Mouse (Mus musculus): ENCODE data around the gene Ccdc38.

Ccdc38 gene

GRCm38 (mm10) chr10:93540431-93541210 lies at the start of gene Ccdc38:
Gene Ccdc38, plus strand, starts transcription at chr10:93540632.
- DNase-seq (ENCODE audit: low spot score), result no peak

- no peak for DNase-seq (ENCODE audit: low spot score)
Measured at GRCm38 (mm10) chr10:93500864-93501263, 39.6 kb upstream of the Ccdc38 start.

DNA sequence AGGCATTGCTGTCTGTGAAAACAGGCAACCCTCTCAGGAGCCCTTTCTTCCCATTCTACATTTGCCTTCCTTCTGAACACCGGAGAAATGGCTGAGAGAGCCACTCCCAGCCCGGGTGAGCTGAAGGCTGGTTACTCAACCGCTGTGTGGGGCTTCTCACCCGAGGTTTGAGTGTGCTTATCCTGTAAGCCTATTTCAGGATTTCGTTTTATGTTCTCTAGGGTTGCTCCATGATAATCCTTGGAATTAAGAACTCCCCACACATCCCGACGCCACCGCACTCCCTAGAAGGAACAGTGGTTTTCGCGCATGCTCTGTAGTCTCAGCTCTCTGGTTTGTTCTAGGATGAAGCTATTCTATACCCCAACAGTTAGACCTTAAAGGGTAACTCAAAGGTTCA lies 39.1 kb upstream of the Ccdc38 start:
- no peak for DNase-seq (ENCODE audit: low spot score)

DNA sequence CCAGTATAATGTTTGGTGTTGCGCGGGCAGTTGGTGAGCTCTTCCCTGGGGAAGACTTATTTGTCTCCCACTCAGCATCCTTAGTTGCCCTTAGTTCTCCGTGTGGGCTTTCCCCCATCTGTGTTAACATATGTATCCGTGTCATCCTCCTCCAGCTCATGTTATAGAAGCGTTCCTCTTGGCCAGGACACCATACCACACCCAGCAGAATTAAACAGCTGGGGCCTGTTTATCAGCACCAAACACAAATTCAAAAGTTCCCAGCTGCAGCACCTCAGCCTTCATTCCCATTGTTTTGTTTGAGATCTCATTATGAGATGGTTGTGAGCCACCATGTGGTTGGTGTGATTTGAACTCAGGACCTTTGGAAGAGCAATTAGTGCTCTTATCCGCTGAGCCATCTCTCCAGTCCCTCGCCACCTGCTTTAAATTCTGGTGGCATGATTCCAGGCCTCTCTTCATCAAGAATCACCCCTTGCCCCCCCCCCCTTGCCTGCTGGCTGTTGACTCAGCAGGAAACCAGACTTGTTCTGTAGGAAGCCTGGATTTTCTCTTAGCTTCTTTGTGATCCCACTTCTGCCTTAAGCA lies 32.0 kb upstream of the Ccdc38 start:
- no peak for DNase-seq (ENCODE audit: low spot score)

DNA sequence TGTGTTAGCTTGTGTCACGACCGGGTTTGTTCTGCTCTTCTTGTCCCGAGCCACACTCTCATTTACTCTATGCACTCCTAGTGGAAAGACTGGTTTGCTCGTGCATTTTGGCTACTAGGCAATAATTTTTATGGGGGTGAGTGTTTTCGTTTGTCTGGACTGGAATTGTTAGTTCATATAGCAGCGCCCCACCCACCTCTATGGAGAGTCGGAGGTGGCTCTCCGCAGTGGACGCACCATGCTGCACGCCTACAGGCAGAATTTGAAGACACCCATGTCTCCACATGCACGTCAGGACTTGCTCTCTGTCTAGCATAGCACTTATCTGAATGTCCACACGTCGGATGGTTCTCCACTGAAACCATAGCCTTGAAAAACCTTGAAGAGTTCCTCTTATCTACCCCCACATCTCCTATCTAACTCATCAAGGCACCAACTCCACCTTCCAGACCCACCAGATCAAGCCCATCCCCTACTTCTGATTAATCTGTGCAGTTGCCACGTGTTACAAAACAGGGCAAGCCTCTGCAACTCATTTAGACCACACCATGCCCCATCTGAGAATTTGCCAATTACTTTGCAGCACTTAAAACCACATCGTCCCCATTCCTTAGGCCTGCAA lies 30.8 kb upstream of the Ccdc38 start:
- DNase-seq (ENCODE audit: low spot score), result no peak

DNA sequence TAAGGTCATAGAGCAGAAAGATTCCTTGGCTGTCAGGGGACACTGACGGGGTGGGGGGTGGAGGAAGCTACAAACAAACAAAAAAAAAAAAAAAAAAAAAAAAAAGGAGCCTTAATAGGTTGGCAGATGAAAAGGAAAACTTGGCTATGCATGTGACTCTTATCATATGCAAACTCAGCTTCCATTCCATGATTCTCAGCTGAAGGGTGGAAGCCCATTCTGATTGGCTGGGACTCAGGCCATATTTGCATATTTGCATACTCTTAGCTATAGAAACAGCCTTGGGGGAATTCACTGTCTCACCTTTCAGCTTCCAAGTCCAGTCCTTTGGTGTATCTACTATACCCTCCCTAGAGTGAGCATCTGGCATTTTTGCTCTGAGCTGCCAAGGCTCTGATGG lies 25.0 kb upstream of the Ccdc38 start:
- DNase-seq (ENCODE audit: low spot score), result no peak

DNA sequence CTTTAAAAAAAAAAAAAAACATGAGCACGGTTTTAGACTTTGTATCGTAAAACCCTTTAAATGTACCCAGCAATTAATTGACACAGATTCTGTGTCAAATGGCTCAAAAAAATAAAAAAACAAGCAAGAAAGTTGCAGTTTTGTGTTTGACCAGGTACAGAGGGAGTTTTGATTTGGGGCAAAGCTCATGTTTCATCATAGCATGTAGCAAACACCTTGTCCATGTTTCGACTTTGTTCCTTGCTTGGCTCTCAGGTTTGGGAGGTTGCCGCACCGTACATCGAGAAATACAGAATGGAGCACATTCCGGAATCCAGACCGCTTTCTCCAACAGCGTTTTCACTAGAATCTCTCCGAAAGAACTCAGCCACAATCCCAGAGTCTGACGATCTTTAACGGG lies 24.5 kb upstream of the Ccdc38 start:
- DNase-seq (ENCODE audit: low spot score), result no peak

- no peak for DNase-seq (ENCODE audit: low spot score)
Measured at GRCm38 (mm10) chr10:93517754-93518153, 22.7 kb upstream of the Ccdc38 start.

DNA sequence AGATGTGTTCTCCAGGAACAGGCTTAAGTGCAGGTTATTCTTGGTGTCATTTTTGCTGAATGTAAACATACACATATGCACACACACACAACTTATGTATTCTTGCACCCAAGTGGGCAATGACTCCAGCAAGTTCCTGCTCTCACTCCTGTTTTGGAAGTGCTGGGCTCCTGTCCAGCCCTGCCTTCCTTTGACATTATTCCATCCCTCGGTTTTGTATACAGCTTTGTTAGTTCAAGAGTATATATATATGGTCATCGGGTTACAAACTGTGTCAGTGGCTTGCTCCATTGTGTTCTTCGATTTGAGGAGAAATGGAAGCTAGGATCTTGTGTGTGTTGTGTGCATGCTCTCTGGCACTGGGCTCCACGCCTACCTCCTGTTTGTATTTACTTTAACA lies 22.2 kb upstream of the Ccdc38 start:
- no peak for DNase-seq (ENCODE audit: low spot score)

- no peak for DNase-seq (ENCODE audit: low spot score)
Measured at GRCm38 (mm10) chr10:93518620-93519019, 21.8 kb upstream of the Ccdc38 start.

- no peak for DNase-seq (ENCODE audit: low spot score)
Measured at GRCm38 (mm10) chr10:93519159-93519558, 21.3 kb upstream of the Ccdc38 start.

DNA sequence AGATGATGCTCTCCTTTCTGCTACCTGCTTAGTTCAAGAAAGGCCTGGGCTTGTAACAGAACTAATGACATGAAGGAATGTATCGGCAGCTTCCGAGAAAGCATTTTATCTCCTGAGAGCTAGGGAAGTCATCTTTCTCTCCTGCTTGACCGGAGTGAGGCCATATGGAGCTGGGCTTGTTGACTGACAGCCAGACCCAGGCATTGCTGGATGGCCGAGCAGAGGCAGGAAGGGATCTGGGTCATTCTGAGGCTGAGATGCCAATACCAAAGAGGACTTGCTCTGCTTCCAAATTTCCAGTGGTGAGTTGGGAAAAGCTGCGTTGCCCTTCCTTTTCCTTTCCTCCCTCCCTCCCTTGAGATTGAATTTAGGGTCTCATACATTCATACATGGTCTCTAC lies 20.7 kb upstream of the Ccdc38 start:
- no peak for DNase-seq (ENCODE audit: low spot score)

DNA sequence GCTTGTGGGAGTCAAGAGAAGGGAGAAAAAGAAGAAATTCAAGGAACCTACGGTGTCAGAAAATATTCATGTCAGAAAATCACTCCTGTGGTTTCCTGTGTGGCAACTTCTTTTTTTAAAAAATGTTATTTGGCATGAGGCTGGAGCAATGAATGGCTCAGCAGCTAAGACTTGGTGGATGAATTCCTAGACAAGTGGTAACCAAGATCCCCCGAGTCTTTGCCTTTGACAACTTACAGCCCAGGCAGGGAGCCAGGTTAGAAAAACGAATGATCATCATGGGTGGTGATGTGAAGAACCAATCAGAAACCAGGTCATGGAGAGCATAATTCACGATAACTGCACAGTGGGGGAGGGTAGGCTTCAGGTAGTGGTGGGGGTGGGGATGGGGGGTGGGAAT lies 19.4 kb upstream of the Ccdc38 start:
- DNase-seq (ENCODE audit: low spot score), result no peak

- no peak for DNase-seq (ENCODE audit: low spot score)
Measured at GRCm38 (mm10) chr10:93525329-93525728, 15.1 kb upstream of the Ccdc38 start.

- DNase-seq (ENCODE audit: low spot score), result no peak
Measured at GRCm38 (mm10) chr10:93538287-93538686, 2.1 kb upstream of the Ccdc38 start.

DNA sequence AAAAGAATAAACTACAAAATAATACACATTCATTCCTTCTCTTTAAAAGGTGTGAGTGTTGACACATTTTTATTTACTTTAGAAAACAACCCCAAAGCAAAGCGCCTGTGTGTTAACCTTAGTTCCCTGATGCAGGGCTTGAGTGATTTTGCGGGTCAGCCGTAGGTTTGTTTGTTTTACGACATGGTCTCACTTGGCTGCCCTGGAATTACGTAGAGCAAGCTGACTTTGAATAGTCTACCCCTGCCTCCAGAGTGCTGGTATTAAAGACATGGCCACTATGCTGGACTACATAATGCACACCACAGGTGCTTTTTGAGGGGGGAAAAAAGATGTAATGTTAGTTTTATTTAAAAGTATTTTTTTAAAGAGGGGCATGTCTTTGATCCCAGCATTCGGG lies 1.6 kb upstream of the Ccdc38 start:
- DNase-seq (ENCODE audit: low spot score), result no peak

DNA sequence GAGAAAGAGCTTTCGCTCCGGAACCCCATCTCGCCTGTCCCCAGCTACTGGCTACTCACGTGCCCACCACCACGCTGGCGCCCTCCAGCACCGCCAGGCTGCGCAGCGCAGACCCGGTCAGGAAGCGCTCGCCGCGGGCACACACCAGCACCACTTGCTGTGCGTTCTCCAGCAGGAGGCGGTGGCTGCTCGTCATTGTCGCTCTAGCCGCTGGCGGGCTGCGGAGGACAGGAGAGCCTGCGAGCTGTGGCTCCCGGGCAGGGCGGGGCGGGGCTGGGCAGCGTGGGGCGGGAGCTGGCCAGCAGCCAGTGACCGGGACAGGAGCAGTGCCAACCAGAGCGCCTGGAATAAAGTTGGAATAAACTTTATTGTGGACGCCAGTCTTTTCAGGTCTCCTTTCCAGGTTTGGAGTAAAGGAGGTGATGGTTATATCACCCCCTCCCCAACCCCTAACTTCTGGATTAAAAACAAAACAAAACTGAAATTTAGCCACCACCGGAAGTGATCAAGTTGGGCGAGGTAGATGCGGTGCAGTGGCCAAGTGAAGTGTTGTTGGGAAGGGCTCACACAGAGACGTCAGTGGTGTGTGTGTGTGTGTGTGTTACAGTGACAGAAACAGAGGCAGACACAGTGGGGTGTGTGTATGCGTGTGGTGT lies 529 bp upstream of the Ccdc38 start, which contains the start of gene Amdhd1:
Amdhd1 (minus strand) TSS at position 259 of the 656 bp plus-strand sequence.
- DNase-seq (ENCODE audit: low spot score), result peak; percentile 59

GRCm38 (mm10) chr10:93541585-93541984 lies 1.2 kb downstream of the Ccdc38 start:
- DNase-seq (ENCODE audit: low spot score), result no peak

- no peak for DNase-seq (ENCODE audit: low spot score)
Measured at GRCm38 (mm10) chr10:93542356-93542755, 1.9 kb downstream of the Ccdc38 start.

DNA sequence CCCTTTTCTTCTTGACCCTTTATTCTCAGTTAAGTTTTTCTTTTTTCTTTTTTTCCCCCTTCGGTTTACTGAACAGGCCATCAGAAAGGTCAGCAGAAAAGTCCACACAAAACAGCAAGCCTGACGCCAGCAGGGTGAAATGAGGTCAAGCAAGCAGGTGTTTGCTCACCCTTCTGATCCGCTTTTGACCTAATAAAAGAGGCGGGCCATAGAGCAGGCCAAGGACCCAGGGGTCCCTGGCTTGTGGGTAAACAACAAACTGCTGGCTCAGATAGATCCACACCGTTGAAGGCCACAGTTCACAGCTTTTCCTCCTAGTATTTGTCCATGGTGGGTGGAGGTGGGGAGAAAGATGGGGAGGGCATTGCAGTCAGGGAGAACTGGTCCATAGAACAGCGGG lies 2.7 kb downstream of the Ccdc38 start:
- DNase-seq (ENCODE audit: low spot score), result no peak

DNA sequence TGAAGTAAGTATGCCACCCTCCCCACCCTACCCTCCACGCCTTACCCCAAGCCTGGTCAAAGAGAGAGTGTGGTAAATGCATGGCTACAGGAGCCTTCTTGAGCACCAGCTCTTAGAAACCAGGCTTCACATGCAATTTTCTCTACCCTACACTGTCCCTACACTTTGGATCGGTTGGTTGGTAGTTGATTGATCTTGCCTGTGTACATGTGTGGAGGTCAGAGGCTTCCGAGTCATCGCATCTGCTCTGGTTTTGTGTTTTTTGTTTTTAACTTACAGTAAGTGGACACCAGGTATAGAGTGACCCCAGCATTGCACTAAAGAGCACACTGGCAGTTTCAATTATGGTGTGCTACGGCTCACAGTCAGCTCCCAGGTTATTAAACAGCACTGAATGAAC lies 3.7 kb downstream of the Ccdc38 start:
- no peak for DNase-seq (ENCODE audit: low spot score)

DNA sequence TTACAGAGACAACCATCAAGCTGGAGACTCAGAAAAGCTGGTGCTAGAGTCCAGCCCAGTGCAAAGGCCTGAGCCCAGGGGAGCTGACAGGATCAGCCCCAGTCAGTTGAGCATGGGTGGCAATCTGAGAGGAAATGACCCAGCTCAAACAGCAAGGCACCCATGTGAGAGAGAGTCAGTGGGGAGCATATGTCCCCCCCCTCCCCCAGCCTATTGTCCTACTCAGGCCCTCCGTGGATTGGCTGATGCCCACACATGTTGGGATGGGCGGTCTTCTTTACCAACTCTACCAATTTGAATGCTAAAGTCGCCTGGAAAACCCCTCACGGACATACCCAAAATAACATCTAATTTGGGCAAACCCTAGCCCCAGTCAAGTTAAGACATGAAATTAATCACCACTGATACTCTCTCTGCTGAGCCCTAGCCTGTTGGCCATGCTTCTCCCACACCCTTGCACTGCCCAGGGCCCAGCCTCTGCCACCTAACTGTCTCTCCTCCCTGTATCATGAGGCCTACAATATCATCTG lies 7.4 kb downstream of the Ccdc38 start:
- no peak for DNase-seq (ENCODE audit: low spot score)

- peak; percentile 56 for DNase-seq (ENCODE audit: low spot score)
Measured at GRCm38 (mm10) chr10:93548991-93549390, 8.6 kb downstream of the Ccdc38 start.

Measured in ovary, postnatal 14 days (tissue).